Mouse (Mus musculus): ENCODE data around the gene Gsdma3. TPM values are rescaled to one million over a fixed set of nuclear protein-coding genes. Genes with fewer than 3 reads are reported as not detected.
"Not testable (repeated sequence)": the region's sequence is repeated elsewhere in the genome, so short reads cannot be mapped to it uniquely, and the experiment has no call there.

Gsdma3 gene
- polyA plus RNA-seq, 1 experiment from 2014 or later = not detected

GRCm38 (mm10) chr11:98630646-98631045, 4.5 kb downstream of the Gsdma3 start:
- ATAC-seq (replicated peaks; ENCODE audit: low FRiP score) (no peak), DNase-seq (ENCODE audit: low spot score) (no peak)
- 85% methylated on average over 5 of the region's 5 CpGs for WGBS
- Histone ChIP-seq H3K4me3 (ENCODE audit: low read depth, low read length) (no peak overlapping the region), H3K36me3 (ENCODE audit: control insufficient read depth, insufficient read depth, low read length) (no peaks in the 10 kb centered on the region), H3K27ac (ENCODE audit: low read depth, low read length) (no peak overlapping the region), H3K4me2 (no peak overlapping the region), H3K27me3 (replicated peaks; ENCODE audit: control insufficient read depth, insufficient read depth, low read length) (no peaks in the 10 kb centered on the region), H3K9ac (ENCODE audit: low read depth, low read length) (no peak overlapping the region), H3K9me3 (ENCODE audit: control insufficient read depth, low read length) (no peaks in the 10 kb centered on the region), H3K4me1 (replicated peaks; ENCODE audit: control insufficient read depth, insufficient read depth, low read length) (no peaks in the 10 kb centered on the region)

GRCm38 (mm10) chr11:98635312-98635970, 9.3 kb downstream of the Gsdma3 start:
- H3K9ac ChIP-seq (ENCODE audit: low read depth, low read length); H3K36me3 ChIP-seq (ENCODE audit: control insufficient read depth, insufficient read depth, low read length); H3K9me3 ChIP-seq (ENCODE audit: control insufficient read depth, low read length); H3K27me3 ChIP-seq (replicated peaks; ENCODE audit: control insufficient read depth, insufficient read depth, low read length); DNase-seq (ENCODE audit: low spot score); H3K27ac ChIP-seq (ENCODE audit: low read depth, low read length); H3K4me1 ChIP-seq (replicated peaks; ENCODE audit: control insufficient read depth, insufficient read depth, low read length); H3K4me2 ChIP-seq; ATAC-seq (replicated peaks; ENCODE audit: low FRiP score); H3K4me3 ChIP-seq (ENCODE audit: low read depth, low read length): not testable (repeated sequence)
- WGBS = 27% methylated on average over 10 of the region's 10 CpGs

GRCm38 (mm10) chr11:98637501-98637900, 11.3 kb downstream of the Gsdma3 start:
- Histone ChIP-seq H3K9ac (ENCODE audit: low read depth, low read length) (no peak overlapping the region), H3K4me3 (ENCODE audit: low read depth, low read length) (no peak overlapping the region), H3K36me3 (ENCODE audit: control insufficient read depth, insufficient read depth, low read length) (no peaks in the 10 kb centered on the region), H3K9me3 (ENCODE audit: control insufficient read depth, low read length) (no peaks in the 10 kb centered on the region), H3K4me1 (replicated peaks; ENCODE audit: control insufficient read depth, insufficient read depth, low read length) (no peaks in the 10 kb centered on the region), H3K27me3 (replicated peaks; ENCODE audit: control insufficient read depth, insufficient read depth, low read length) (no peaks in the 10 kb centered on the region), H3K27ac (ENCODE audit: low read depth, low read length) (no peak overlapping the region), H3K4me2 (no peak overlapping the region)
- 66% methylated on average over 1 of the region's 1 CpGs for WGBS
- DNase-seq (ENCODE audit: low spot score) (no peak), ATAC-seq (replicated peaks; ENCODE audit: low FRiP score) (no peak)

GRCm38 (mm10) chr11:98640091-98640490, 13.9 kb downstream of the Gsdma3 start:
- no peak overlapping the region for H3K9ac ChIP-seq (ENCODE audit: low read depth, low read length)
- 31% methylated on average over 5 of the region's 5 CpGs for whole genome bisulfite sequencing

GRCm38 (mm10) chr11:98644757-98645156, 18.6 kb downstream of the Gsdma3 start:
- no peak overlapping the region for H3K9ac ChIP-seq (ENCODE audit: low read depth, low read length)
- H3K9me3 ChIP-seq (ENCODE audit: control insufficient read depth, low read length) = no peaks in the 10 kb centered on the region
- H3K27me3 ChIP-seq (replicated peaks; ENCODE audit: control insufficient read depth, insufficient read depth, low read length) = 0 out of 2 replicates have a peak, but pooled peaks cover 4% of the 10 kb centered on the region
- DNase-seq (ENCODE audit: low spot score) (no peak), ATAC-seq (replicated peaks; ENCODE audit: low FRiP score) (no peak)
- 77% methylated on average over 3 of the region's 3 CpGs for WGBS
- no peak overlapping the region for H3K4me3 ChIP-seq (ENCODE audit: low read depth, low read length)
- no peak overlapping the region for H3K27ac ChIP-seq (ENCODE audit: low read depth, low read length)
- no peak overlapping the region for H3K4me2 ChIP-seq
- no peaks in the 10 kb centered on the region for H3K36me3 ChIP-seq (ENCODE audit: control insufficient read depth, insufficient read depth, low read length)
- H3K4me1 ChIP-seq (replicated peaks; ENCODE audit: control insufficient read depth, insufficient read depth, low read length) = no peaks in the 10 kb centered on the region

More at GRCm38 (mm10) chr11:98640091-98640490, 13.9 kb downstream of the Gsdma3 start:
- Histone ChIP-seq H3K4me2 (no peak overlapping the region), H3K36me3 (ENCODE audit: control insufficient read depth, insufficient read depth, low read length) (no peaks in the 10 kb centered on the region), H3K4me1 (replicated peaks; ENCODE audit: control insufficient read depth, insufficient read depth, low read length) (no peaks in the 10 kb centered on the region), H3K9me3 (ENCODE audit: control insufficient read depth, low read length) (no peaks in the 10 kb centered on the region), H3K27ac (ENCODE audit: low read depth, low read length) (no peak overlapping the region), H3K4me3 (ENCODE audit: low read depth, low read length) (no peak overlapping the region), H3K27me3 (replicated peaks; ENCODE audit: control insufficient read depth, insufficient read depth, low read length) (no peaks in the 10 kb centered on the region)
- no peak for ATAC-seq (replicated peaks; ENCODE audit: low FRiP score)
- no peak for DNase-seq (ENCODE audit: low spot score)

GRCm38 (mm10) chr11:98645946-98646345, 19.8 kb downstream of the Gsdma3 start:
- no peak overlapping the region for H3K4me3 ChIP-seq (ENCODE audit: low read depth, low read length)
- H3K4me1 ChIP-seq (replicated peaks; ENCODE audit: control insufficient read depth, insufficient read depth, low read length) = no peaks in the 10 kb centered on the region
- 70% methylated on average over 2 of the region's 2 CpGs for WGBS
- DNase-seq (ENCODE audit: low spot score) = no peak
- no peaks in the 10 kb centered on the region for H3K9me3 ChIP-seq (ENCODE audit: control insufficient read depth, low read length)
- H3K4me2 ChIP-seq = no peak overlapping the region
- no peak overlapping the region for H3K9ac ChIP-seq (ENCODE audit: low read depth, low read length)
- no peak for ATAC-seq (replicated peaks; ENCODE audit: low FRiP score)
- H3K27ac ChIP-seq (ENCODE audit: low read depth, low read length) = no peak overlapping the region
- H3K36me3 ChIP-seq (ENCODE audit: control insufficient read depth, insufficient read depth, low read length) = no peaks in the 10 kb centered on the region
- H3K27me3 ChIP-seq (replicated peaks; ENCODE audit: control insufficient read depth, insufficient read depth, low read length) = peaks cover 9% of the 10 kb centered on the region; the same call in 1 of the 2 replicates

- H3K4me3 ChIP-seq (ENCODE audit: low read depth, low read length) = no peak within 1 kb of the TSS
- H3K27ac ChIP-seq (ENCODE audit: low read depth, low read length) = no peak within 1 kb of the TSS
- no peaks in the 10 kb centered on the region for H3K4me1 ChIP-seq (replicated peaks; ENCODE audit: control insufficient read depth, insufficient read depth, low read length)
- H3K9me3 ChIP-seq (ENCODE audit: control insufficient read depth, low read length) = no peaks in the 10 kb centered on the region
- ATAC-seq (replicated peaks; ENCODE audit: low FRiP score) (no peak), DNase-seq (ENCODE audit: low spot score) (no peak)
- H3K27me3 ChIP-seq (replicated peaks; ENCODE audit: control insufficient read depth, insufficient read depth, low read length) = peaks cover 9% of the 10 kb centered on the region; the same call in 1 of the 2 replicates
- WGBS = 42% methylated on average over 2 of the region's 2 CpGs
- no peaks in the 10 kb centered on the region for H3K36me3 ChIP-seq (ENCODE audit: control insufficient read depth, insufficient read depth, low read length)
- H3K4me2 ChIP-seq = no peak within 1 kb of the TSS
- no peak within 1 kb of the TSS for H3K9ac ChIP-seq (ENCODE audit: low read depth, low read length)
Measured at GRCm38 (mm10) chr11:98646459-98646858, 20.3 kb downstream of the Gsdma3 start, which contains the start of gene Gsdma2. TSS of gene Gsdma2 (plus strand) at chr11:98646759.

GRCm38 (mm10) chr11:98655076-98655475, 28.9 kb downstream of the Gsdma3 start:
- ATAC-seq (replicated peaks; ENCODE audit: low FRiP score) (peak; percentile 61), DNase-seq (ENCODE audit: low spot score) (peak; percentile 43)
- H3K4me2 ChIP-seq; H3K4me1 ChIP-seq (replicated peaks; ENCODE audit: control insufficient read depth, insufficient read depth, low read length); H3K36me3 ChIP-seq (ENCODE audit: control insufficient read depth, insufficient read depth, low read length); H3K27me3 ChIP-seq (replicated peaks; ENCODE audit: control insufficient read depth, insufficient read depth, low read length); H3K9me3 ChIP-seq (ENCODE audit: control insufficient read depth, low read length); H3K9ac ChIP-seq (ENCODE audit: low read depth, low read length); H3K27ac ChIP-seq (ENCODE audit: low read depth, low read length); H3K4me3 ChIP-seq (ENCODE audit: low read depth, low read length): not testable (repeated sequence)
- 11% methylated on average over 7 of the region's 7 CpGs for WGBS

- H3K4me1 ChIP-seq (replicated peaks; ENCODE audit: control insufficient read depth, insufficient read depth, low read length) = no peaks in the 10 kb centered on the region
- no peak for ATAC-seq (replicated peaks; ENCODE audit: low FRiP score)
- peaks cover 4% of the 10 kb centered on the region for H3K27me3 ChIP-seq (replicated peaks; ENCODE audit: control insufficient read depth, insufficient read depth, low read length)
- H3K36me3 ChIP-seq (ENCODE audit: control insufficient read depth, insufficient read depth, low read length) = no peaks in the 10 kb centered on the region
- H3K4me3 ChIP-seq (ENCODE audit: low read depth, low read length) = no peak overlapping the region
- H3K9me3 ChIP-seq (ENCODE audit: control insufficient read depth, low read length) = no peaks in the 10 kb centered on the region
- H3K27ac ChIP-seq (ENCODE audit: low read depth, low read length) = no peak overlapping the region
- WGBS = 17% methylated on average over 6 of the region's 6 CpGs
- no peak overlapping the region for H3K4me2 ChIP-seq
- H3K9ac ChIP-seq (ENCODE audit: low read depth, low read length) = no peak overlapping the region
- no peak for DNase-seq (ENCODE audit: low spot score)
Measured at GRCm38 (mm10) chr11:98660517-98660916, 34.4 kb downstream of the Gsdma3 start.

Data from liver, embryonic 11.5 days (tissue).